Mouse (Mus musculus) splenic B cell, adult 2 months (primary cell): ENCODE measurements around the gene Scaper.
A peak's percentile ranks its signal among the peaks of the same experiment; 100 is the strongest.

Experiments
- DNase-seq: peaks from one replicate; pipeline ENCODE4 v3.0.0-alpha.2; 2011; ENCODE audit warnings: low read depth, low spot score
- H3K27me3 ChIP-seq: 2 replicates; pipeline ENCODE4 v1.6.1; 2012; ENCODE audit warnings: mild to moderate bottlenecking, low read length, moderate library complexity, mixed read lengths; ENCODE audit not compliant: control insufficient read depth, poor library complexity, insufficient read depth, severe bottlenecking
- H3K36me3 ChIP-seq: 2 replicates; pipeline ENCODE4 v1.6.1; 2012; ENCODE audit warnings: mild to moderate bottlenecking, low read length, moderate library complexity, mixed read lengths; ENCODE audit not compliant: control insufficient read depth, poor library complexity, insufficient read depth, severe bottlenecking

Scaper gene

DNA sequence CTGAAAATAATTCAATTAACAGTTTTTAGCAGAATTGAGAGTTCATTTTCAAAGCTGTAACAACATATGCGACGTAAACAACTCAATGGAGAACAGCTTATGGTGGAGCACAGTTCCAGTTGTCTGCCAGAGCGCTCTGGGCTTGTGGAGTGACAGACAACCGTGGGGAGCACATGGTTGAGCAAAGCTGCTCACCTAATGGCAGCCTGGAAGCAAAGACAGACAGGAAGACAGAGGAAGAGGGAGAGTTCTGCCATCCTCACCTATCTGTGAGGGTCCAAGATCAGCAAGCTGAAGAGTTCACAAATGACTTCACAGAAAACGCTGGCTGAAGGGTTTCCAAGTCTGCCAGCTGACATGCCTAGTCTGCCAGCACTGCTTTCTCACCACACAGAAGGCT, 227.4 kb downstream of the Scaper start:
- Histone ChIP-seq H3K36me3 (no peaks in the 10 kb centered on the region; the same call in 1 of the 2 replicates), H3K27me3 (no peaks in the 10 kb centered on the region)
- no peak for DNase-seq

- no peaks in the 10 kb centered on the region; the same call in 1 of the 2 replicates for H3K36me3 ChIP-seq
- H3K27me3 ChIP-seq: no peaks in the 10 kb centered on the region
- DNase-seq: peak; percentile 6
Measured at GRCm38 (mm10) chr9:55706603-55707002, 231.3 kb downstream of the Scaper start.

DNA sequence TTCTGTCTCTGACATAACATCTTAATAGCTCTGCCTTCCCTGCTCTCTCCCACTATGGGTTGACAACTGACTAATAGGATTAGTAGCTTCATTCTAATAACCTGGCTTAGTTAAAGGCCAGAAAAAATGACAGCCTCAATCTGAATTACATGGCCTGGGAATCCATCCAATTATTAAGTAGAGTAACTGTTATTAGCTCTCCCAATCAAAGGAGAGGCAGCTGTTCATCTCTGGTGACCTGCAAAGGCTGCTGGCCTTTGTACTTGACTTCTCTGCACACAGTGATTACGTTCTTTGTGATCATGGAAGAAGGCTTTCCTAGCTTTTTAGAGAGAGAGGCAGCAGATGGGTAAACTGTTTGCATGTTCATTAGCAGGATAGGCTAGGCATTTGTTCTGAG, 242.6 kb downstream of the Scaper start:
- H3K36me3 ChIP-seq: no peaks in the 10 kb centered on the region
- no peaks in the 10 kb centered on the region for H3K27me3 ChIP-seq
- no peak for DNase-seq

DNA sequence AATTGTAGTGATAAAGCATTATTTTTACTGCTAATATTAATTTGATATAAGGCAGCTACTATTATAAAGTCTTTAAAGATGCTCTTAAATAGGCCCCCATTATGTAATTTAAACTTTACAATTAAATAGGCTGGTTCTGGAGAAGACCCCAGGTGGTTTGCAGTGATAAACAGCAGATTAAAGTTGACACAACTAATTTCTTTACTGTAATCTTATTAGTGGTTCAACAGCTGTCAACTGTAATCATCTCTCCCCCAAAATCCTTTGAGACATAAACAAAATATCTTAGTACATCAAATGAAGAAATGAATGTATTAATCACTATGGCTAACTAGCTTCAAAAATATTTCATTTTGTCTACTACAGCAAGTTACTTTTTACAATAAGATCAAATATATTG, 260.8 kb downstream of the Scaper start:
- Histone ChIP-seq H3K36me3 (no peaks in the 10 kb centered on the region), H3K27me3 (no peaks in the 10 kb centered on the region)
- no peak for DNase-seq

DNA sequence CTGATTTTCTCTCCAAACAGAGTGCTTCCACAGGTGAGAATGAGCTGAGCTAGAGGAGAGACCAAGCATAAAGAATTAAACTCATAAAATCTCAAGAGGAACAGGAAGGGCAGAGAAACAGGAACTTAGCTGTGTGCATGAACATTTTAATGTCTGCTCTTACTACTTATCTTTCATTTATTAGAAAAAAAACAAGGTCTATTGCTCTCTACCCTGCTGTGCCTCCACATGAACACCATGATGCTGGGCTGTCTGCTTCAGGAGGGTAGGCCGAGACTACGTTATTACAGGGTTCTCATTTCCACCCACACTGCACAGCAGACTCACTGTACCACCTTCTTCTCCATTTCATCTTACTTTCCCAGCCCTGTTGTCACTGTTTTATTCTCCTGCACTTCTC, 291.5 kb downstream of the Scaper start:
- no peaks in the 10 kb centered on the region for H3K36me3 ChIP-seq
- DNase-seq: peak; percentile 12

GRCm38 (mm10) chr9:55626990-55627389, 310.9 kb downstream of the Scaper start:
- no peak for DNase-seq
- no peaks in the 10 kb centered on the region for H3K36me3 ChIP-seq

More for the DNA sequence above, 291.5 kb downstream of the Scaper start:
- no peaks in the 10 kb centered on the region for H3K27me3 ChIP-seq

GRCm38 (mm10) chr9:55614711-55615110, 323.2 kb downstream of the Scaper start:
- DNase-seq: no peak
- Histone ChIP-seq H3K27me3 (no peaks in the 10 kb centered on the region), H3K36me3 (no peaks in the 10 kb centered on the region)

More at GRCm38 (mm10) chr9:55626990-55627389, 310.9 kb downstream of the Scaper start:
- no peaks in the 10 kb centered on the region for H3K27me3 ChIP-seq

GRCm38 (mm10) chr9:55609751-55610150, 328.2 kb downstream of the Scaper start:
- Histone ChIP-seq H3K36me3 (0 out of 2 replicates have a peak, but pooled peaks cover 3% of the 10 kb centered on the region), H3K27me3 (no peaks in the 10 kb centered on the region)
- no peak for DNase-seq

- Histone ChIP-seq H3K27me3 (no peaks in the 10 kb centered on the region), H3K36me3 (0 out of 2 replicates have a peak, but pooled peaks cover 3% of the 10 kb centered on the region)
- no peak for DNase-seq
Measured at GRCm38 (mm10) chr9:55608701-55609531, 329.0 kb downstream of the Scaper start.

GRCm38 (mm10) chr9:55598594-55598993, 339.3 kb downstream of the Scaper start:
- no peak for DNase-seq
- Histone ChIP-seq H3K36me3 (no peaks in the 10 kb centered on the region), H3K27me3 (no peaks in the 10 kb centered on the region)

DNA sequence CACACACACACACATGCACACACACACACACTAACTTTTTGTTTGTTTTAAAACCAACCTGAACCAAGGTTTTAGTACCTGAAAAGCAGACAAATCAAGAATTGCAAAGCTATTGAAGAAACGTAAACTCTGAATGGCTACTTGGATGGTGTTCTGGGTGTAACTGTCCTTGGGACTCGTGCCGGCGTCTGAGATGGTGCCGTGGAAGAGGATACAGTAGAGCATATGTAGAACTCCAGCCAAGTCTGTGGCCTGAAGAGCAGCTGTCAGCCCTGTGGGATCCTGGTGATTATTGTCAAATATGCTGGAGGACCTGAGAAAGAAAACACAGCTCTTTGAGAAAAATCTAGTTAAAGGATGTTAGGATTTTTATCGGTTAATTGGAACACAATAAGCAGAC, 351.8 kb downstream of the Scaper start:
- H3K36me3 ChIP-seq: no peaks in the 10 kb centered on the region
- no peaks in the 10 kb centered on the region for H3K27me3 ChIP-seq
- no peak for DNase-seq

DNA sequence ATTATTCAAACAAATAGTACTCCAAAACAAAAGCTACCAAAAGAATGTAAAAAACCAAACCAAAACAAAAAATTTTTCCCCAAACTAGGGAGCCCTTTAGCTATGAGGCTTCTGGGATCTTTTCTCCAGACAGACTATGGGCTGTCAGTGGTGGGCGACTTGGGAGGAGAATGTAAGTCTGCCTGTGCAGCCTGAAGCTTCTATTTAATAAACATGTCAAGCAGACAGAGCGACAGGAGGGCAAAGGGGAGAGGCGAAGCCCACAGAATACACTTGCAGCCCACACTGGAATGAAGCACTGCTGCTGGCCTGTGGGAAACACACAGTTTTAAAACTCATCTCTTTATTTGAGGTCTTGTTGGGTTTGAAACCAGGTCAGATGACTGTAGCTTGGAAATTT, 356.5 kb downstream of the Scaper start:
- no peak for DNase-seq
- H3K27me3 ChIP-seq: no peaks in the 10 kb centered on the region
- no peaks in the 10 kb centered on the region for H3K36me3 ChIP-seq

- DNase-seq: no peak
- Histone ChIP-seq H3K27me3 (no peaks in the 10 kb centered on the region), H3K36me3 (no peaks in the 10 kb centered on the region; the same call in 1 of the 2 replicates)
Measured at GRCm38 (mm10) chr9:55576571-55576970, 361.3 kb downstream of the Scaper start.

GRCm38 (mm10) chr9:55571071-55571470, 366.8 kb downstream of the Scaper start:
- Histone ChIP-seq H3K27me3 (no peaks in the 10 kb centered on the region), H3K36me3 (no peaks in the 10 kb centered on the region; the same call in 1 of the 2 replicates)
- no peak for DNase-seq

- no peaks in the 10 kb centered on the region; the same call in 1 of the 2 replicates for H3K36me3 ChIP-seq
- DNase-seq: no peak
- no peaks in the 10 kb centered on the region for H3K27me3 ChIP-seq
Measured at GRCm38 (mm10) chr9:55568466-55569159, 369.3 kb downstream of the Scaper start.
